Mouse (Mus musculus) c-Kit-positive CD71-negative TER-119-negative erythroid progenitor cells, embryonic 14.5 days (primary cell): ENCODE measurements at regions not wholly inside any gene's neighbourhood (a gene's known extent, or its start where the extent isn't known, plus 50 kb on each side); places are given as distances from the start of the nearest gene placed in this dataset.

Experiments
- DNase-seq: peaks from one replicate; pipeline ENCODE4 v3.0.0-alpha.2; 2013; ENCODE audit warnings: low read depth

GRCm38 (mm10) chr9:87784872-87785271 lies 53.8 kb upstream of the Tbx18 start:
- DNase-seq = no peak

DNA sequence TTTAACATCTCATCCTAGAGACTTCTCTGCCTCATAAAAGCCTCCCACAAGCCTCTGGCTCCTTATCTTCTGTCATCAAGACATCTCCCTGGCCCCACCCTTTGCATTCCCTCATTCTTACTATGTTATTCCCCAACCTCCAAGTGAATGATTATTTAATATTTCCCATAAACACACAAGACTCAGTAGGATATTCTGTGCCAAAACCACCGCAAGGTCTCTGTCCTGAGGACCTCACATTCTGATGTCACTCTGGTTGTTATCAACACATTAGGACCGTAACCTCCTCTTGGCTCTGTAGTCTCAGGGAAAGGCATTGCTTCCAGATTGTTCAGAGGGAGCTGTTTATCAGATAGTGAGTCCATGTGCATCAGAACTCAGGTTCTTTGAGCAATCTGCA lies 80.7 kb upstream of the Tbx18 start:
- no peak for DNase-seq

DNA sequence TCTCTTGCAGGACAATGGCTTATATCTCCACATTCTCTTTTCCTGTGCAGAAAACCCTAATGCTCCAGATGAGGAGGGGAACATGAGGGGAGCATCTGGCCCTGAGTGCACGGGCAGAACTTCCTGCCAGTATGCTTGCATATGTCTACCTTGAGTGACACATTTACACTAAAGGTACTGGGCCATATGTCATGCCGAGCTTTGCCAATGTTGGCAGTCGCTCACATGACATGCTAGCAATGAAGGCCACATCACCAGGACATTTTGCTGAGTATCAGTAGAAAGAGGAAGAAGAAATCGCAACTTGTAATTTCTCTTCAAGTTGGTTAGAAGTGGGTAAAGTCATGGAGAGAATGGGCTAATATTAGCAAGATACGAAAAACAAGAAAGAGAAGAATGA lies 91.2 kb upstream of the Tbx18 start:
- DNase-seq = no peak

DNA sequence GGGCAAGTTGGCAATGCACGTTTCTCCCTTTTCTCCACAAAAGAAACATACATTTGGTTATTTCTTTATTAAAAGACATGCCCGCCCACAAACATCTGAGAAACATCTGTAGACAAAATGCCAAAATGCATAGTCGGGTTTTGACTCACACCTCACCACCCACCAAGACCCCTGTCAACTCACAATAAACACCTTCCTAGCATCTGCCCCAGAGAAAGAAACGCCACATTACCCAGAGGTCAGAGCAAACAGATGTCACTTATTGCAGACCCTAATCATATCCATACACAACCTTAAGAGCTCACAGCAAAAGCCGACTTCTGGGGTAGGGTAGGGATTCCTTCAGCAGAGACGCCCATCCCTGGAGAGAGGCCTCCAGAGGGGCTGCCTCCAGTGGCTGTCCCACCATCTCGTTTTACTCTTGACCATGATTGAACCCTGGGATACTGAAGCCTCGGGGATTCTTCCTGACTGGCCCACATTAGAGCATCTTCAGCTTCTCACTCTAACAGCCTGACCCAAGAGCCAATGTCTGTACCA lies 93.7 kb upstream of the Tbx18 start:
- DNase-seq = no peak

DNA sequence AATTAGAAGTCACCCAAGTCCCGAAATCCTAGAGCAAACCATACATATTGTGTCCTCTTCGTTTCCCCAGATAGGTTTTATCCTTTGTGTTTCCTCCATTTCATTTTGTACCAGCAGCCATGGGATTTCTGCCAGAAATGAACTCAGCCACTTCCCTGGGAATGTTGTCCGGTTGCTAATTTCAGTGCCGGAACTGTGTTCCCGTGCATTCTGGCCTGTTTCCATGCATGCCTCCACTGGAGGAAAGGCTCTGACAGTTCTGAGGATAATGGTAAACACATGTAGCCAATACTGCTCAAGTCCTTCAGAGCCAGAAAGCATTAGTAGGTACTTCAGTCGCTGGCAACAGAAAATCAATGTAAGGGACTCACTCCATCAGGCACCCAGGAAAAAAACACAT lies 112.8 kb upstream of the Tbx18 start:
- DNase-seq = no peak

DNA sequence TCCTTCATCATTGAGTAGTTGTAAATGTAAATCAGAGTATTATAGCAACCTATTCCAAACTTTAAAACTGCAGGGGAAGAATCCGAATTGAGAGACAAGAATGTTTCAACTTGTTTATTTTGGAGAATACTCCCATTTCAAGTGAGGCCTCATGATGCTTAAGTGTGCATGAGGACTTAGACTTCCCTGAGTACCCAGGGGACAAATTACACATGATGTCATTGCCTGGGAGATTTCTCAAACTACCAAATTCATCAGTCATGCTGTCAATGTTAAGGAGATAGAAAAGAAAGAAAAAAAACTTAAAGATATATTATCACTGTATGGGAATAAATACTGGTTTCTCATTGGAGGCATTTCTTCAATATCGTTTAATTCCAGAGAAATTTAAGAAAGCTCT lies 113.4 kb upstream of the Tbx18 start:
- DNase-seq = no peak

DNA sequence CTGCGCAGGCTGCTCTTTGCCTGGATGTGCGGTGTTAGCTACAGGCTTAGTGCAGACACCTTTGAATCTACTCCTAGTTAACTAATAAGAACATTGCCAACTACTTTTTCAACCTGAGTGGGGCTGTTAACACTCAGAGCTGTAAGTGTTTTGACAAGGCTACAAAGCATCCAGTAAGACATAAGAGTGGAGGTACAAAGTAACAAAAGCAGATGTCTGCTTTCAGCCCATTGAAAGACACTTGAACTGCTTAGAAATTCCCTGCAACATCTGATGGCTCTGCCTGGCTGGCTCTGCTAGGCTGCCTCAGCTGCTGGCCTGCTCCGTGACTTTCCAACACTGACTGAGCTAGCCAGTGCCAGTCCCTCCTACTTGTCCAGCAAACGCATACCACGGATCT lies 117.8 kb upstream of the Tbx18 start:
- DNase-seq = no peak

GRCm38 (mm10) chr9:87850133-87850532 lies 119.1 kb upstream of the Tbx18 start:
- DNase-seq = no peak

GRCm38 (mm10) chr9:87861588-87861987 lies 130.5 kb upstream of the Tbx18 start:
- no peak for DNase-seq

- no peak for DNase-seq
These were observed 134.2 kb upstream of the Tbx18 start for GRCm38 (mm10) chr9:87865236-87865635.

DNA sequence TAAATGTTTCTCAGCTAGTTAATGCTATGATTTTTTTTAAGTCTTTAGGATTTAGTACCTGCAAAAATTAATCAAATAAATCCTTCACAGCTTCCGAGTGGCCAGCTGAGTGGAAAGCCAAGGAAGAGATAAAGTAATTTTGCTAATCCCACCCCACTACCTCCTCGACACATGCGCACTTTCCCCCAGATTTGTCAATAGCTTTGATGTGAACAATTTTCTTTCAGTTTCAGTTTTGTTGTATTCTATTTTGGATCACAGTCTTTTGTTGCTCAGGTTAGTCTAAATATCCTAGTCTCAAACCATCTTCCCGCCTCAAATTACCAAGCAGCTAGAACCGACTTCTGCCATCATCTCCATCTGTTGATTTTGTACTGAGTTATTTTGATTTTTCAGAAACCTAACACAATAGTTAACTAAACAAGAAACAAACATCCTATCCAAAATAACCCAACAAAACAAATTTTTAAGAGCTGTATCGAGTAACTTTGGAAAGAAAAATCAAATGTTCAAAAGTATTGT lies 141.4 kb upstream of the Tbx18 start:
- no peak for DNase-seq

GRCm38 (mm10) chr9:87882587-87882986 lies 151.5 kb upstream of the Tbx18 start:
- no peak for DNase-seq

- no peak for DNase-seq
These were observed 152.0 kb upstream of the Tbx18 start for GRCm38 (mm10) chr9:87883069-87883468.

DNA sequence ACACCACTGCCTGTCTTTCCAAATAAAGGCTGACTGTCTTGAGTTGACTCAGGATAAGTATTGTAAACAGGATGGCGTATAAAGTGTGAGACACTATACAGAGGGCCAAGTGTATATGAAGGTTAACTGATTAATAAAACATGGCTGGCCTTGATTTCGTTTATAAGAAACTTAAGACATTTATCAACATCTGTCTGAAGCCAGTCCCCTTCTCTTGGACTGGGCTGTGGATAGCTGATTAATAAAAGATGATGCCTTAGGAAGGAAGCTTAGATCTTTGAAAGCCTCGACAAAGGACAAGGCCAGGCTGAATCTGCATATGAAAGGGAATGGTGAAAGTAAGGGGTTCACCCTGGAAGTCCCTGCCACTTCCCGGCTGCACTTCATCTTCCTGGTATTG lies 163.0 kb upstream of the Tbx18 start:
- DNase-seq = no peak

DNA sequence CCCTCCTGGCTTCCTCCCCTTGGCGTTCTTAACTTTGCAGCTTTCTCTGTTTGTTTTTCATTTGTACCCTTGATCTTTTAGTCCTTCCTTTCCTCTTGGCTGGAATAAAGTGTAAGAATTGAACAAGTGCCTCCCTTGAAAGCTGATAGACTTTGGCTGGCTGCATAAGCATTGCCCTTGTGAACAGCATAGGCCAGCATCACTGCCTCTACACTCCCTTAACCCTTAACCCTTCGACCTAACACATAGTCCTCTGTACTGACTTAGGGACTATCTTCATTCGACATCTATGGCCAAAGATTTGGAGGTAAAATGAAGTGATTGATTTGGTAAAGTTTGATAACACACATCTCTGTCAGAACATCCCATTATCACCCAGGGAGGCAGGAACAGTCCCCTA lies 163.5 kb upstream of the Tbx18 start:
- no peak for DNase-seq

- no peak for DNase-seq
These were observed 164.5 kb upstream of the Tbx18 start for GRCm38 (mm10) chr9:87895526-87895925.

- no peak for DNase-seq
These were observed 166.3 kb upstream of the Tbx18 start for GRCm38 (mm10) chr9:87897336-87897735.

DNA sequence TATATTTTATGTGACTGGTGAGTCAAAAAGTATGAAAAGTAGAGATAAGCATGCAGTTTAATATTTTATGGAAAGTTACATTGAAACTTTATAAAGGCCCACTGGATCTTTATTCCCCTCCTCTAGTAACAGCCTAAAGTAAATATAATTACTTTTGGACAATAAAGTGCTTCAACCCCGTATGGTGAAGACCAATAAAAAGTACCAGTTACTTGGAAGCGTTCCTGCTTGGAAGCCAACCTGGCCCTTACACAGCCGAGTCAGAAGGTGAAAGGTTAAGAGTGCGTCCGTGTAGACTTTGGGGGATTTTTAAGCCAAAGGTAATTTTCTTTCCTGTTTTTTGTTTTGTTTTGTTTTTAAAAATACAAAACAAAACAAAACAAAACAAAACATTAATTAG lies 168.3 kb upstream of the Tbx18 start:
- DNase-seq = no peak

DNA sequence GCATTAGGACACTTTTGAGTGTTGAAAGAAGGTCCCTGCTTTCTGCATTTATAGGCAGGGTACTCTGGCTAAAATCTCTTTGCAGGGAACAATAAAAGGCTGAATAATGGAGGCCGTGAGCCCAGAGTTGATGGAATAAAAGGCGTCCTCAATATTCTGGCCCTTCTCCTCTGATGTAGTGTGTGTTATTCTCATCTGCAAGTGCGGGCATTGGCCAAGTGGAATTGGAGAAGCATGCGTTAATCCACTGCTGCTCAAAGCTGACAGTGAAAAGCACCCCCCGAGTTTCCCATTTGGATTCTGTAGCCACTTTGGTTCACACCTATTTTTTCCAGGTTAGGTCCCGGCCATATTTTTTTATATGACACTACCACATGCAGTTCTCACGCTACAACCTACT lies 168.7 kb upstream of the Tbx18 start:
- DNase-seq = no peak

GRCm38 (mm10) chr9:87921291-87921690 lies 190.2 kb upstream of the Tbx18 start:
- no peak for DNase-seq

- DNase-seq = no peak
These were observed 194.1 kb upstream of the Tbx18 start for GRCm38 (mm10) chr9:87925151-87925550.

GRCm38 (mm10) chr9:87933230-87933629 lies 202.2 kb upstream of the Tbx18 start:
- DNase-seq = no peak

DNA sequence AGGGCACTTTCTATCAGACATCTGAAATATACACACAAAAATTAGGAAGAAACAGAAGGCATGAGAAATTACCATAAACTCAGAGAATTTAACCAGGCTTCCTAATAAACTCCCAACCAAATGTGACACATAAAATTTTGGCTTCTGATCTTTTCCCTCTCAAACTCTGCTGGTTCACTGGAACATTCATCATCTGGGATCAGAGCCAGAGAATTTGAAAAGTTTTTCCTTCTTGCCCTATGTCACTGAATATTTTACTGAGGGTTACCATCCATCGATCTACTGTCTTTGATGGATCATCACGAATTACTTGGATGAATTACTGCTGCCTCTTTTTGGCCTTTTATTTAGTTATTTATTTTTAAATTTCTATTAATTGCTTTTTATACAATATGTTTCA lies 221.4 kb upstream of the Tbx18 start:
- DNase-seq = no peak

- no peak for DNase-seq
These were observed 223.9 kb upstream of the Tbx18 start for GRCm38 (mm10) chr9:87954941-87955340.

DNA sequence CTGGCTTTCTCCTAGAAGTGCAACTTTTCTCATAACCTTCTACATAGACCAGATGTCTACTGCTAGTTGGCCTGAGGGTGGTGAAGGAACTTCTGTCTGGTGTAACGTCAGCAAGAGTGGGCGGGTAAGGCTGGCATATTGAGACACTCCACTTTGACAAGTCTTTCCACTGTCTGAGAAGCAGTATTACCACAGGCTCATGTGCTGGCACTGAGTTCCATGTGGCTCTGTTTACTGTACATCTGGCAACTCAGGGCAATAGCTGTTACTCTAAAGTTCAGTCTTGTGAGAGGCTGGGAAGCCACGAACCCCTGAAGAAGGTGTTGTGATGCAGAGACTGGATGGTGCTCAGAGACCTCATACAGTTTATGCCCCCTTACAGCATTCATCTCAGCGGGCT lies 230.7 kb upstream of the Tbx18 start:
- no peak for DNase-seq
